Mouse (Mus musculus): ENCODE data around the gene Arhgef3. TPM values are rescaled to one million over a fixed set of nuclear protein-coding genes. Genes with fewer than 3 reads are reported as not detected.

The Arhgef3 gene
- polyA plus RNA-seq, 1 experiment from 2014 or later: 1.6 TPM

DNA sequence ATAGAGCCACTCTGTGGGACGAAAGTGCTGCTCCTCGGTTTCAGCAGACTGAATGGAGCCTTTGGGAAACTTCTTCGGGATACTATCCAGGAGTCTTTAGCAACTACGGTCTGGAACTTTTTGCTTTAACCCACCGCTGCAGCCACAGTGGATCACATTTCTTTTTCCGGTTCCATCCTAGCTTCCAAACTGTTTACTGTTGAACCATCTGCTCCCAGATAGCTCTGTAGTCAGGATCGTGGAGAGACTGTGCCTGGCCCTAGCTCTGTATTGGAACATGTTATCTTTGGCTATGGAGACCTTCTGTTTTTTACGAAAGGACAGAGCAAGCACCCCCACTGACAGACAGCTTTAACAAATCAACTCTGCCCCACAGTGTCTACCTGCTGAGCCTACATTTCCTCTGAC, 257.0 kb downstream of the Arhgef3 start:
- Histone ChIP-seq H3K4me1 (no peaks in the 10 kb centered on the region), H3K36me3 (ENCODE audit: poor library complexity, severe bottlenecking) (no peaks in the 10 kb centered on the region), H3K9ac (no peak overlapping the region), H3K9me3 (replicated peaks) (no peaks in the 10 kb centered on the region), H3K27ac (no peak overlapping the region), H3K4me2 (no peak overlapping the region), H3K27me3 (no peaks in the 10 kb centered on the region), H3K4me3 (no peak overlapping the region)
- no peak for ATAC-seq
- 87% methylated on average over 8 of the region's 8 CpGs for WGBS

DNA sequence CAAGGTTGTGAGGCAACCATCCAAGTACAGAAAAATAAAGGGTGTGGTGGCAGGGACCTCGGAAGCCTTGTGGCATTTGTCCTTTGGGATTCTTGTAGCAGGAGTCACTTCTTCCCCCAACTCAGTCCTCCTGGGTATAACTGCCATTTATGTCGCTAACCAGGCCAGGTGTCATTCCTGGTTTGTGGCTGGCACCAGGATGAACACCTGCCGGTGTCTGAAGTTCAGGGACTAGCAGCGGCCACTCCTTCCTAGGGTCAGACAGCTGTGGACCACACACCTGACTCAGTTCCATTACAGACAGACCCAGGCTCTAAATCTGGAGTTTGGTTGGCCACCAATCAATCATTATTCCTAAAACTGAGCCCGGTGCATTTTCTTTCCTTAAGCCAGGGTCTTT, 258.8 kb downstream of the Arhgef3 start:
- no peaks in the 10 kb centered on the region for H3K4me1 ChIP-seq
- H3K36me3 ChIP-seq (ENCODE audit: poor library complexity, severe bottlenecking): no peaks in the 10 kb centered on the region
- H3K27me3 ChIP-seq: no peaks in the 10 kb centered on the region
- H3K4me3 ChIP-seq: no peak overlapping the region
- WGBS: 95% methylated on average over 5 of the region's 5 CpGs
- no peaks in the 10 kb centered on the region for H3K9me3 ChIP-seq (replicated peaks)
- ATAC-seq: no peak
- H3K9ac ChIP-seq: no peak overlapping the region
- no peak overlapping the region for H3K27ac ChIP-seq
- H3K4me2 ChIP-seq: no peak overlapping the region

DNA sequence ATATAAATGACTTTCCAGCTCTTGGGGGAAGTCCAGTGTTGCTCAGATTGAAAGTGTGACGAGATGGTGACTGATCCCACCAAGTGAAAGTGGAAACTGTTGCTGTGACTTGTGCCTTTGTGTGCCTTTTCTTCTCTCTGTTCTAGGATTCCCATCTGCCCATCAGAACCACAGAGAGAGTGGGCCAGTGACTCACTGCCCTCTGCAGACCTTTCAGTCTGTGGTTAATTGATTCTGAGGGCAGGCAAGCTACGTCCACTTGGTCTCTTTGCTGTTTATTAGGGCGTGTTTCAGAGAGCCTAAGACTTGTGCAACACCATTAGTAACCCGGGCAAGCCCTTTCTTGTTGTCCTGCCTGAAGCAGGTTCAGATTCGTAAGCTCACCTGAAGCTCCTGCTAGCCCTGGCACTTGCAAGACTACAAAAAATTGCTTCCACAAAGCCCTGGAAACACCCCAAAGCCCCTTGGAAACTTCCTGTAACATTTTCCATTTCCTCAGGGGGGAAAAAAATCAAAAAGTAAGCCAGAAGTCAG, 261.5 kb downstream of the Arhgef3 start:
- no peaks in the 10 kb centered on the region for H3K4me1 ChIP-seq
- WGBS: 66% methylated on average over 5 of the region's 5 CpGs
- no peak for ATAC-seq

DNA sequence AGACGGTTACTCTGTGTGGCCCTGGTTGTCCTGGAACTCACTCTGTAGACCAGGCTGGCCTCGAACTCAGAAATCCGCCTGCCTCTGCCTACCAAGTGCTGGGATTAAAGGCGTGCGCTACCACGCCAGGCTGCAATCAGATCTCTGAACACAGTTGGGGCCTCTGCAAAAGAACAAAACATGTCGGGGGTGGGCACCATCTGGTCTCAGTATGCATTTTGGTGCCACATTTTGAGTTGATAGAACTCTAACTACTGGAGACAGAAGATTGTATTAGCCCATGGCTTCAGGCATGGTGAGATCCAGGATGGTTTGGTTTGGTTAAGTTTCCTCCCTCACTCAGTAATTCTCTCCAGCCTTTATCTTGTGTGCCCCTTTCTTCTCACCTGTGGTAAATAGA, 264.0 kb downstream of the Arhgef3 start:
- H3K27me3 ChIP-seq: no peaks in the 10 kb centered on the region
- no peak for ATAC-seq
- no peaks in the 10 kb centered on the region for H3K36me3 ChIP-seq (ENCODE audit: poor library complexity, severe bottlenecking)
- no peaks in the 10 kb centered on the region for H3K9me3 ChIP-seq (replicated peaks)
- H3K27ac ChIP-seq: no peak overlapping the region
- WGBS: 93% methylated on average over 7 of the region's 7 CpGs
- H3K4me3 ChIP-seq: no peak overlapping the region
- no peak overlapping the region for H3K4me2 ChIP-seq
- no peak overlapping the region for H3K9ac ChIP-seq
- no peaks in the 10 kb centered on the region for H3K4me1 ChIP-seq

More for the DNA sequence above, 261.5 kb downstream of the Arhgef3 start:
- Histone ChIP-seq H3K36me3 (ENCODE audit: poor library complexity, severe bottlenecking) (no peaks in the 10 kb centered on the region), H3K9me3 (replicated peaks) (no peaks in the 10 kb centered on the region), H3K27me3 (no peaks in the 10 kb centered on the region), H3K9ac (no peak overlapping the region), H3K4me2 (no peak overlapping the region), H3K4me3 (no peak overlapping the region), H3K27ac (no peak overlapping the region)

DNA sequence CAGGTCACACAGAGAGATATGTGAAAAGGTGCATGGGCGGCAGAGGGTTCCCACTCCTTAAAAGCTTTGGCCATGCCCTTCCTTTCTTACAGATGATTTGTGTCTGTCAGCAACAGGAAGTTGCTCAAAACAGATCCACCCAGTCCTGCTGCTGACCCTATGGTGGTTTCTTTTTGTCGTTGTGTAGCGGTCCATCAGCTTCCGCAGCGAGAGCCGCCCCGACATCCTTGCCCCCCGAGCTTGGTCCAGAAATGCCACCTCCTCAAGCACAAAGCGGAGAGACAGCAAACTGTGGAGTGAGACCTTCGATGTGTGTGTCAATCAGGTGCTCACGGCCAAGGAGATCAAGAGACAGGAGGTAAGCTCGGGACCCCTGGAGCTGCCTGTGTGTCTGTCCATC, 264.7 kb downstream of the Arhgef3 start:
- ATAC-seq: no peak
- no peak overlapping the region for H3K4me2 ChIP-seq
- H3K36me3 ChIP-seq (ENCODE audit: poor library complexity, severe bottlenecking): no peaks in the 10 kb centered on the region
- no peak overlapping the region for H3K27ac ChIP-seq
- no peak overlapping the region for H3K4me3 ChIP-seq
- H3K4me1 ChIP-seq: no peaks in the 10 kb centered on the region
- H3K9me3 ChIP-seq (replicated peaks): no peaks in the 10 kb centered on the region
- H3K27me3 ChIP-seq: no peaks in the 10 kb centered on the region
- H3K9ac ChIP-seq: no peak overlapping the region
- 89% methylated on average over 12 of the region's 12 CpGs for WGBS

DNA sequence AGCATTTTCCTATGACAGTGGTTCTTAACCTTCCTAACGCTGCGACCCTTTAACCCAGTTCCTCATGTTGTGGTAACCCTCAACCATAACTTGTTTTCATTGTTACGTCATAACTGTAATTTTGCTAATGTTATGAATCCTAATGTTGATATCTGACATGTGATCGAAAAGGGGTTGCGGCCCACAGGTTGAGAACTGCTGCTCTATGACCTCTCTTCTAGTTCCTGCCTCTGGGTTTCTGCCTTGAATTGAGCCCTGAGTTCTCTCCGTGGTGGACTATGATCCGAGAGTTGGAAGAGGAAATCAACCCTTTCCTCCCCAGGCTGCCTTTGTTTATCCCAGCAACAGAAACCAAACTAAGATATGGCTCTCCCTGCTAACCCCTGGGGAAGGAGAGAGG, 266.8 kb downstream of the Arhgef3 start:
- Histone ChIP-seq H3K9ac (no peak overlapping the region), H3K4me2 (no peak overlapping the region), H3K27ac (no peak overlapping the region), H3K4me1 (no peaks in the 10 kb centered on the region), H3K36me3 (ENCODE audit: poor library complexity, severe bottlenecking) (no peaks in the 10 kb centered on the region), H3K27me3 (no peaks in the 10 kb centered on the region), H3K9me3 (replicated peaks) (no peaks in the 10 kb centered on the region), H3K4me3 (no peak overlapping the region)
- 91% methylated on average over 7 of the region's 7 CpGs for WGBS
- no peak for ATAC-seq

DNA sequence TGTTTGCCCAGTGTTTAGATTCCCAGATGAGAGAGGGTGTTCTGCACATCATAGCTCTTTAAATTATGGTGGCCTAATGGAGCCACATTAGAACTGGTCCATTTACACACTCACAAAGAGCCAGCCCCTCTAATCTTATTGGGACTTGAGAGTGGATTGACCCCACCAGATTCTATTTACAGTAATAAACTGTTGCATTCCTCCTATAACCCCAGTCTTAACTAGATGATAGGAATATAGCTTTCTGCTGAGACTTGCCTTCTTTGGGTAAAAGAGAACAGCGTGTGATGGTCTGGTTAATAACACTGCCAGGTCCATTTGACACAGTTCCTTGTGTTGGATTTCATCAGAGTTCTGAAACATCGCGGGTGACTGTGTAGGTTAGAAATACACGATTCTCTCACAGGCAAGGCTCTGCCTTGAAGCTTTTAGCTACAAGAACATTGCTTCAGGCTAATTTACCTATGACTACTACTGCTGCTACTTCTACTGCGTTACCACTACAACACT, 268.7 kb downstream of the Arhgef3 start:
- Histone ChIP-seq H3K36me3 (ENCODE audit: poor library complexity, severe bottlenecking) (no peaks in the 10 kb centered on the region), H3K27me3 (no peaks in the 10 kb centered on the region), H3K27ac (no peak overlapping the region), H3K9me3 (replicated peaks) (no peaks in the 10 kb centered on the region), H3K9ac (no peak overlapping the region), H3K4me1 (no peaks in the 10 kb centered on the region), H3K4me3 (no peak overlapping the region), H3K4me2 (no peak overlapping the region)
- 92% methylated on average over 5 of the region's 5 CpGs for WGBS
- no peak for ATAC-seq

DNA sequence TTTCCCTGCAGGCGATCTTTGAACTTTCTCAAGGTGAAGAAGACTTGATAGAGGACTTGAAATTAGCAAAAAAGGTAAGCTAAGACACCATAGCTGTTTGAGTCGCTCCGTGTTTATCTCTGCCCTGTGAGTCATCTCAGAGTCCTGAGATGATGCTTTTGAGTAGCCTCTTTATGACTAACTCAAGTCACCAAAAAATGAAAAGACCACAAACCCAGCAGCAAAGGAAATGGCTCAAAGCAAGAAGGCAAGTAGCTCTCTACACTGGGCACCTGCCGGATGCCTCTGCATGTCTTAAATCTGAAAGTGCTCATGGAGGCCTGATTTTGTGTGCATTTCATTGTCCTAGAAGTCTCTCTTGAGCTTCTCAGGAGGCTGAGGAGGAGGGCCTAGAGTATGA, 269.4 kb downstream of the Arhgef3 start:
- no peak overlapping the region for H3K4me3 ChIP-seq
- no peaks in the 10 kb centered on the region for H3K4me1 ChIP-seq
- H3K27ac ChIP-seq: no peak overlapping the region
- no peak for ATAC-seq
- H3K9ac ChIP-seq: no peak overlapping the region
- 85% methylated on average over 4 of the region's 4 CpGs for WGBS
- H3K9me3 ChIP-seq (replicated peaks): no peaks in the 10 kb centered on the region
- no peaks in the 10 kb centered on the region for H3K27me3 ChIP-seq
- H3K4me2 ChIP-seq: no peak overlapping the region
- H3K36me3 ChIP-seq (ENCODE audit: poor library complexity, severe bottlenecking): no peaks in the 10 kb centered on the region

DNA sequence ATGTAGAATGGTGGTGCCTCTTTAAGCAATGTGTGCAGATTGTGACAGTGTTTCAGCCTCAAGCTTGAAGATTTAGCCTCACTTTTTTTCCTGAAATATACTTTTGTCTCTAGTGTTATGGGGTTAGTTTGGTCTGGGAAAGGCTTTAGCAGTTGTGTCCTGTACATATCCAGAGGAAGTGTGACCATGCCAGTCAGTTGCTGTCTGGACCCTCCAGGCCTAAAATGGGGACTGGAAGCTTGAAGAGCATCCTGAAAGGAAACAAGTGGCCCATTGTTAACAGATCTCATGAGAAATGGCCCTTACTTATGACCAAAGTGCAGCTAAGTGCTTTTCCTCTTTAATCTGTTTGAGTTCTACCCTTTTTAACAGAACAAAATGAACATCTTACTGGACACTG, 273.9 kb downstream of the Arhgef3 start:
- Histone ChIP-seq H3K9ac (no peak overlapping the region), H3K4me2 (no peak overlapping the region), H3K36me3 (ENCODE audit: poor library complexity, severe bottlenecking) (no peaks in the 10 kb centered on the region), H3K27ac (no peak overlapping the region), H3K4me3 (no peak overlapping the region), H3K9me3 (replicated peaks) (no peaks in the 10 kb centered on the region), H3K27me3 (no peaks in the 10 kb centered on the region), H3K4me1 (no peaks in the 10 kb centered on the region)
- no peak for ATAC-seq

DNA sequence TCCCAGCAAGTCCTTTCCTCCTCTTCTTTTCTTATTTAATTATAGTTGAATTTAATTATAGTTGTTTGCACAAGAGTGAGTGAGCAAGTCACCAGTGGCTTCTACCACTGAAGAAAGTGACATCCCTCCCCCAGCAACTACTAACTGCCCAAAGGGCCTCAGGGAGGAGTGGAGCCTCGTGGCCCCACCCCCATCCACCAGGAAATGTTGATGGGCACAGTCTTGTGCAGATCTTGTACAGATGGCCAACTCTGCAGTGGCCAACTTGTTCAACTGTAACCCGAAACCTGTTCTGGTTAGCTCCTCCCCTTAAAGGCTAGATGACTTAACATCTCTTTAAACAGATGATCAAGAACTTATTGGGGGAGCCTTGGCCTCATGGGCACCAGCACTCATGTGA, 275.0 kb downstream of the Arhgef3 start:
- no peak for ATAC-seq
- H3K36me3 ChIP-seq (ENCODE audit: poor library complexity, severe bottlenecking): no peaks in the 10 kb centered on the region
- 77% methylated on average over 2 of the region's 2 CpGs for WGBS

DNA sequence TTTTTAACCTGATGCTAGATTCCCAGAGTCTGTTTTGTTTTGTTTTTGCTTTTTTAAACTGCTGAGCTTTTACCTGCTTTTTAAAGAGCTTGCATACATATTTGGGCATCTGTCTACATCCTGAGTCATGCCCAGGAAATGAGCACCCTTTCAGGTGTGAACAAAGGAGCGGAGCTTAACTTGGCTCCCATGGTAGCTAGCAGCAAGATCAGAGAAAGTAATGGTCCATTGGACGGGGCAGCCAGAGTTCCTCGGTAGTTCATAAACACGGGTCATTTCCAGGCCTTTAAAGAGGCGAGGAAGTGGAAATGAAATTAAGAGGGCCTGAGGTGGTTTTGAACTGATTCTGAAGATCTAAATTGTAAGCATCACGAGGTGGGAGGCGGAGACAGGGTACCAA, 276.0 kb downstream of the Arhgef3 start:
- Histone ChIP-seq H3K4me1 (no peaks in the 10 kb centered on the region), H3K27ac (no peak overlapping the region), H3K9ac (no peak overlapping the region), H3K4me2 (no peak overlapping the region), H3K4me3 (no peak overlapping the region), H3K9me3 (replicated peaks) (no peaks in the 10 kb centered on the region), H3K27me3 (no peaks in the 10 kb centered on the region), H3K36me3 (ENCODE audit: poor library complexity, severe bottlenecking) (no peaks in the 10 kb centered on the region)
- WGBS: 33% methylated on average over 7 of the region's 7 CpGs
- ATAC-seq: no peak

More for the DNA sequence above, 275.0 kb downstream of the Arhgef3 start:
- Histone ChIP-seq H3K4me1 (no peaks in the 10 kb centered on the region), H3K4me2 (no peak overlapping the region), H3K9ac (no peak overlapping the region), H3K4me3 (no peak overlapping the region), H3K27me3 (no peaks in the 10 kb centered on the region), H3K27ac (no peak overlapping the region), H3K9me3 (replicated peaks) (no peaks in the 10 kb centered on the region)

DNA sequence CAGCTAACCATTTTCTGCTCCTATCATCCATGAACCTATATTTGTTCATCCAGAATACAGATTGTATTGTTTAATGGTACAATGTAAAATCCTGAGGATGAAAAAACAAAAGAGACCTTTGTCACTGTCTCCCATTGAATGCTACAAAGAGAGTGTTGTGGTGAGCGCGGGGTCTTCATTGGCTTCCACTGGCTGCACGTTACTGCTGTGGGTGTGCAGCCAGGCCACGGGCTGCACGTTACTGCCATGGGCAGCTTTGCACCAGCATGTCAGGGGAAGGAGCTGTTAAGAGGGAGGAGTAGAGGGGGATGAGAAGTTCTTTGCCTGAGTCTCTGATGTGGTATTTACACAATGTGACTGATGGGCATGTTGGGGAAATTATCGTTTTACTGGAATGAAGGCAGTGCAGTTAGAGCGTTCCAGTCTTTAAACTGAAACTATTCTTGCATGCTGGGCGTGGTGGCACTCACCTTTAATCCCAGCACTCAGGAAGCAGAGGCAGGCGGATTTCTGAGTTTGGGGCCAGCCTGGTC, 277.1 kb downstream of the Arhgef3 start:
- ATAC-seq: no peak
- Histone ChIP-seq H3K27me3 (no peaks in the 10 kb centered on the region), H3K9ac (no peak overlapping the region), H3K27ac (no peak overlapping the region), H3K4me2 (no peak overlapping the region), H3K9me3 (replicated peaks) (no peaks in the 10 kb centered on the region), H3K36me3 (ENCODE audit: poor library complexity, severe bottlenecking) (no peaks in the 10 kb centered on the region), H3K4me3 (no peak overlapping the region), H3K4me1 (no peaks in the 10 kb centered on the region)
- WGBS: 67% methylated on average over 9 of the region's 9 CpGs

DNA sequence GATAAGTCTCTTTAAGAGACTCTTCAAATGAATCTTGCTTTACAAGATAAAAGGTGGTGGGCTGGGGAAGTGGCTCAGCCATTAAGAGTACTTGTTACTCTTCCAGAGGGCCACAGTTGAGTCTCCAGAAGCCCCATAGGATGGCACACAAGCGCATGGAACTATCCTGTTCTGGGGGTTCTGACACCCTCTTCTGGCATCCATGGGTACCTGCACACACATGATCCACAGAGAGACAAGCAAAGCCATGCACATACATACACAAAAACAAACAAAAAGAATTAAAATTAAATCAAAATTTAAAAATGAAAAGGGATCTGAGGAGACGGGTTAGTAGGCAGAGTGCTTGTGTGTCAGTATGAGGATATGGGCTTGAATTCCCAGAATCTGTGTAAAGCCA, 278.0 kb downstream of the Arhgef3 start:
- H3K27ac ChIP-seq: no peak overlapping the region
- H3K9me3 ChIP-seq (replicated peaks): no peaks in the 10 kb centered on the region
- H3K4me3 ChIP-seq: no peak overlapping the region
- H3K36me3 ChIP-seq (ENCODE audit: poor library complexity, severe bottlenecking): no peaks in the 10 kb centered on the region
- no peak overlapping the region for H3K4me2 ChIP-seq
- H3K27me3 ChIP-seq: no peaks in the 10 kb centered on the region
- 94% methylated on average over 2 of the region's 2 CpGs for WGBS
- H3K9ac ChIP-seq: no peak overlapping the region
- ATAC-seq: no peak
- H3K4me1 ChIP-seq: no peaks in the 10 kb centered on the region

Data from forebrain, embryonic 13.5 days (tissue).